Mouse (Mus musculus): ENCODE measurements around the gene Crygs. TPM values are rescaled to one million over a fixed set of nuclear protein-coding genes. Genes with fewer than 3 reads are reported as not detected.
"Not testable (repeated sequence)": the region's sequence is repeated elsewhere in the genome, so short reads cannot be mapped to it uniquely, and the experiment has no call there.

Gene Crygs
- polyA plus RNA-seq, 1 experiment, result not detected

GRCm38 (mm10) chr16:22802786-22803185 is 8.6 kb downstream of the Crygs start:
- Histone ChIP-seq H3K27ac (replicated peaks; ENCODE audit: low read depth, low read length) (no peak overlapping the region), H3K4me3 (ENCODE audit: insufficient read depth, low read depth, low read length) (no peak overlapping the region), H3K4me1 (ENCODE audit: control insufficient read depth, insufficient read depth, insufficient read length, low read length) (no peaks in the 10 kb centered on the region)

DNA sequence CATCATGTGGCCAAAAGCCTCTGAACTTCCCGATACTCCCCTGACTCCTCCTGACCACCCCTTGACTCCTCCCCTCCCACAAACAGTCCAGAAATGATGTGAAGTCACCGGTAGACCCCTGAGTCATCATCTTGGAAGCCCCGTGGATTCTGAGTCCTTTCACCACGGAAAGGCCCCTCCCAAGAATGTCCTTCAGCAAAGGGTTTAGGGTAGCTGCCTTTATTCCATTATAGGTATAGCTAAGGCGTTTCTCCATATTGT is 10.6 kb downstream of the Crygs start:
- Histone ChIP-seq H3K4me1 (ENCODE audit: control insufficient read depth, insufficient read depth, insufficient read length, low read length) (no peaks in the 10 kb centered on the region), H3K4me3 (ENCODE audit: insufficient read depth, low read depth, low read length) (no peak overlapping the region), H3K27ac (replicated peaks; ENCODE audit: low read depth, low read length) (no peak overlapping the region)

DNA sequence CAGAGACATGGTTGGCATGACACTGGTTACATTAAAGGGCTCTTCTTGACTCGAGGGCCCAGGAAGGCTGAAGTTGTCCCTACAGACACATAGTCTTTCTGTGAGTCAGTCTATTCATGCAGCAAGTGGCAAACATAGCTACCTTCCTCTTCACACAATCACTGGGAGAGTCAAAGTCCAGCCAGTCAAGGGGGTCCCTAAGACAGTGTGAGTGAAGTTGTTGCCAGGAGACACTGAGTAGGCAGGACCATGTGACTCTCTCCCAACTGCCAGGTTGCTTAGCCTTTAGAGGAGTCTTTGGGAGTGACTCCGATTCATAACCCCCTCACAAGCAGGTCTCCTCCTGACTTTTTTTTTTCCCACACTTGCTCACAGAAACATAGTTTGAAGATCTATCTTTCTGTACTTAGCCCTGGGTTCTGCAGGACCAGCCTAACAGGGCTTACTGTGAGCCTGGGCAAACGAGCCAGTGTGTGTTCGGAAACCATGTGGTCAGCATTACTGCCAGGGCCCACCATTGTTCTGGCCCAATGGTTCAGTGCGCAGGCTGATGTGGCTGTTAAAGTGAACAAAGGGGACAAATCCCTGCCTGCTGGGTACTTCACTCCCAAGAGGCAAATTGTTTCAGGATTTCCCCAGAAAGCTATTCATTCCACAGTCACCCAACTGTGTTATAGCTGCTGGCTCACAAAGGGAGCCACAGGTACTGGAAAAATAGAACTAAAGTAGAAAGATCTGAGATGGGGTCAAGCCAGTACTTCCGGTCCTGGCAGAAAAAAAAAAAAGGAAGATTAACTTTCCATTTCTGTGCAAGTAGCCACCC is 11.1 kb downstream of the Crygs start:
- H3K4me3 ChIP-seq (ENCODE audit: insufficient read depth, low read depth, low read length), result no peak overlapping the region
- H3K27ac ChIP-seq (replicated peaks; ENCODE audit: low read depth, low read length), result no peak overlapping the region
- H3K4me1 ChIP-seq (ENCODE audit: control insufficient read depth, insufficient read depth, insufficient read length, low read length), result no peaks in the 10 kb centered on the region

DNA sequence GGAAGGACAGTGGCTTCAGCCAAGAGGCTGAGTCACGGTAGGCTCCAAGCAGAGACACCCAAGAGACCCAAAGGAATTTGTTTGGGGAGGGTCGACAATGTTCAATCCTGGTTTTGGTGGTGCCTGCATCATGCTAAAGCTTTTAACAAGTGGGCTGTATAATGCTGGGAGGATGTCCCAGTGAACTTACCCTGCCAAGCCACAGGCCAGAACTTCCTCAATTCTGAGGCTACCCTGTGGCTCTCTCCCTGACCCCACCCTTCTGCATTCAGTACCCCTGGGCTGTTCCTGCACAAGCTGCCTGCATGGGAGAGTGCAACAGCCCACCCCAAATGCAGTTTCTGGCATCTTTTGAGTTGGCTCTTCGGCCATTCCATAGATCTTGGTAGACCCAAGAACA is 12.9 kb downstream of the Crygs start:
- H3K4me3 ChIP-seq (ENCODE audit: insufficient read depth, low read depth, low read length), result no peak overlapping the region
- no peaks in the 10 kb centered on the region for H3K4me1 ChIP-seq (ENCODE audit: control insufficient read depth, insufficient read depth, insufficient read length, low read length)
- H3K27ac ChIP-seq (replicated peaks; ENCODE audit: low read depth, low read length), result no peak overlapping the region

DNA sequence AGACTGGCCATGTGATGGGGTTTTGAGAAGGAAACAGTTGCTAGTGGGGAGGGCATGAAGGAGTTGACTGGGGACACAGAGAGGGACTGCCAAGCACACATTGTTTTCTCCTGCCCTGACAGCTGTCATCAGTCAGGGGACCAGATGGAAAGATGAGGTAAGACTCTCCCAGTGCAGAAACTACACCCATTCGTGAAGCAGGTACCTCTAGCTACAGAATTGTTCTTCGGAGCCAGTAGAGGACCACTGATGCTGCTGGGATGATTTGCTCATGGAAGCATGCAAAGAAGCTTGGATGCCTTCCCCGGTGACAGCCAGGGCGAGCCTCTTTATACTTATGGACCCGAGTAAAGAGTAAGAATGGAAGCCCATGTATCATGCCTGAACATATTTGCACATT is 13.9 kb downstream of the Crygs start:
- peaks cover 2% of the 10 kb centered on the region; the same call in 1 of the 2 replicates for H3K4me1 ChIP-seq (ENCODE audit: control insufficient read depth, insufficient read depth, insufficient read length, low read length)
- H3K27ac ChIP-seq (replicated peaks; ENCODE audit: low read depth, low read length), result no peak overlapping the region
- no peak overlapping the region for H3K4me3 ChIP-seq (ENCODE audit: insufficient read depth, low read depth, low read length)

DNA sequence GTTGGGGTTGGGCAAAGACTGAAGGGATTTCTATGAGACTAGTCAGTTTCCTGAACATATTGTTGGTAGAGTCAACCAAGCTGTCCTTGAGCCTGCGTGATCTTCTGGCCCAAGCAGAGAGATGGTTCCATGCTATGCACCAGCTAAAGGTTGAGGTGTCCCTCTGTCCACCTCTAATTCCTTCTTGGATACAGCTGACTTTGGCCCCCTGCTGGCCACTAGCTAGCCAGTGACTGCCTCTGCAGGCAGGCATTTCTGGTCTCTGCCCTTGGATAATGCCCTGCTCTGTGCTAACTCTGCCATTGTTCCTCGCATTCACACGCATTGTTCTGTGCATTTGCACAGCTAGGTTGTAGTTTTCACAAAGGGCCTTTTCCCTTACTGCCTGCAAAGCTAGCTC is 15.9 kb downstream of the Crygs start:
- H3K27ac ChIP-seq (replicated peaks; ENCODE audit: low read depth, low read length), result no peak overlapping the region
- no peak overlapping the region for H3K4me3 ChIP-seq (ENCODE audit: insufficient read depth, low read depth, low read length)
- H3K4me1 ChIP-seq (ENCODE audit: control insufficient read depth, insufficient read depth, insufficient read length, low read length), result peaks cover 2% of the 10 kb centered on the region; the same call in 1 of the 2 replicates

GRCm38 (mm10) chr16:22791235-22791634 is 20.1 kb downstream of the Crygs start:
- peaks cover 2% of the 10 kb centered on the region; the same call in 1 of the 2 replicates for H3K4me1 ChIP-seq (ENCODE audit: control insufficient read depth, insufficient read depth, insufficient read length, low read length)
- H3K27ac ChIP-seq (replicated peaks; ENCODE audit: low read depth, low read length), result no peak overlapping the region
- no peak overlapping the region for H3K4me3 ChIP-seq (ENCODE audit: insufficient read depth, low read depth, low read length)

GRCm38 (mm10) chr16:22789908-22790367 is 21.4 kb downstream of the Crygs start:
- peaks cover 2% of the 10 kb centered on the region; the same call in 1 of the 2 replicates for H3K4me1 ChIP-seq (ENCODE audit: control insufficient read depth, insufficient read depth, insufficient read length, low read length)
- no peak overlapping the region for H3K4me3 ChIP-seq (ENCODE audit: insufficient read depth, low read depth, low read length)
- no peak overlapping the region for H3K27ac ChIP-seq (replicated peaks; ENCODE audit: low read depth, low read length)

GRCm38 (mm10) chr16:22782686-22783085 is 28.7 kb downstream of the Crygs start:
- no peaks in the 10 kb centered on the region for H3K4me1 ChIP-seq (ENCODE audit: control insufficient read depth, insufficient read depth, insufficient read length, low read length)
- H3K27ac ChIP-seq (replicated peaks; ENCODE audit: low read depth, low read length), result no peak overlapping the region
- H3K4me3 ChIP-seq (ENCODE audit: insufficient read depth, low read depth, low read length), result no peak overlapping the region

DNA sequence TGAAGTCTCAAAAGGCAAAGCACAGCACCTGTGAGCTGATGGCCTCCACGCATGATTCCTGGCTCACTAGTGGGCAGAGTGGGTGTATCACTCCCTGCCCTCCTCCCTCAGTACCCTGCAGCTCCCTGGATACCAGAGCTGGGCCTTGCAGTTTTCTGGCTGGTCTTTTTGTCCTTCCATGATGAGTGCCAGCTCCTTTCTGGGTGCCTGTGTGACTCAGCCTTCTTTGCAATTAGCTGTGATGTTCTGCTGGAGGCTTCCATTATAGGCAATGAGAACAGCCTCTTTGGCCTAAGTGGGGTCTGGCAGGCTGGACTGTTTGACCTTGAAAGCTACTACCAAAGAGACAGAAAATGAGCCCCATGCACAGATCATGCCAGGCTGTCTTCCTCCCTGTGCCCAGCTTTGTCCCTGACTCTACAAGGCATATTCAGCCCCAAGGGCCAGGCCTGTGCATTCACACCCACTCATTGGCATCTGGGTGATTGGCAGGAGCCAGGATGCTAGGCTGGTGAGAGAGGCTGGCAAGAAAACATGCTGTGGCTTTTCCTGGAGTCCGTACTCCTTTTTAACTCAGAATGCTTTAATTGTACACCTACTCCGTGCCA is 32.0 kb downstream of the Crygs start:
- H3K27ac ChIP-seq (replicated peaks; ENCODE audit: low read depth, low read length), result no peak overlapping the region
- no peaks in the 10 kb centered on the region for H3K4me1 ChIP-seq (ENCODE audit: control insufficient read depth, insufficient read depth, insufficient read length, low read length)
- no peak overlapping the region for H3K4me3 ChIP-seq (ENCODE audit: insufficient read depth, low read depth, low read length)

DNA sequence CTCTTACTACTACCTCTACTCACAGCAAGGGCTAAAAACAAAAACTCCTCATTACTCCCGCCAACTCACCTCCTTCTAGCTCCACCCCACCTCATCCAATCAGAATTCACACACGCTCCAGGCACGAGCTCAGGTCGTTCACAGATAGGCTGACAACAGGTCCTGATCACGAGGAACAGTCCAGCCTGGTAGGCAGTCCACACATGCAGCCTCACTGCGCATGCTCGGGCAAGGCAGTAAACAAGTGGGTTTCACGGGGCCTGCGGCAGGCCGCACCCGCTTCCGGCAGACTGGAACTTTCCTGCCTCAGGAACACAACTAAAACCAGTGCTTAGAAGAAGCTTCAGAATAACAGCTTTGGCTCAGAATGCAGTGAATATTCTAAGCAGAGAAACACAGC is 33.1 kb downstream of the Crygs start:
- H3K4me3 ChIP-seq (ENCODE audit: insufficient read depth, low read depth, low read length); H3K4me1 ChIP-seq (ENCODE audit: control insufficient read depth, insufficient read depth, insufficient read length, low read length); H3K27ac ChIP-seq (replicated peaks; ENCODE audit: low read depth, low read length): not testable (repeated sequence)

DNA sequence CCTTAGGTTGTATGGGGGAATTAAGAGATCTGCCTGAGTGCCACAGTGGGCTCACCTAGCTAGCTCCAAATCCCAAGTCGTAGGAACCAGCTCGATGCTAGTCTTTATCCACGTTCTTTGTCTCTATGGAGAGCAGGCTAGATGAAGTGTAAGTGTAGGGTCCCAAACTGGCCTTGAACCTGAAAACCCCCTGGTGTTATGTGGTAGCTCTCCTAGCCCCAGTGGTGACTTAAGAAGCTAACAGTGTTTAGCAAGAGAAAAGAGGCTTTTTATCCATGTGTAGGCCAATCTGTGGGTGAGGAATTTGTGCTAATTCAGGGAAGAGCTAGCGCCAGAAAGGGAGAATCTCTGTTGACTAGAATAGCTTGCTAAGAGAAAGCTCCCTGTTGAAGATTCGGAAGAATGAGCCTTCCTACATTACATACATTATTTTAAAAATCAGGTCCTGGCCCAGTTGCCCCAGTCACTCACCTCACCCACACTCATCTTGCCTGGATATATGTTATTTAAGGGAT is 35.8 kb downstream of the Crygs start:
- Histone ChIP-seq H3K27ac (replicated peaks; ENCODE audit: low read depth, low read length) (no peak overlapping the region), H3K4me1 (ENCODE audit: control insufficient read depth, insufficient read depth, insufficient read length, low read length) (no peaks in the 10 kb centered on the region), H3K4me3 (ENCODE audit: insufficient read depth, low read depth, low read length) (no peak overlapping the region)

GRCm38 (mm10) chr16:22768661-22769060 is 42.7 kb downstream of the Crygs start:
- H3K27ac ChIP-seq (replicated peaks; ENCODE audit: low read depth, low read length), result no peak overlapping the region
- H3K4me1 ChIP-seq (ENCODE audit: control insufficient read depth, insufficient read depth, insufficient read length, low read length), result peaks cover 2% of the 10 kb centered on the region
- H3K4me3 ChIP-seq (ENCODE audit: insufficient read depth, low read depth, low read length), result no peak overlapping the region

GRCm38 (mm10) chr16:22767405-22767804 is 44.0 kb downstream of the Crygs start:
- Histone ChIP-seq H3K4me3 (ENCODE audit: insufficient read depth, low read depth, low read length) (no peak overlapping the region), H3K4me1 (ENCODE audit: control insufficient read depth, insufficient read depth, insufficient read length, low read length) (peaks cover 2% of the 10 kb centered on the region), H3K27ac (replicated peaks; ENCODE audit: low read depth, low read length) (no peak overlapping the region)

DNA sequence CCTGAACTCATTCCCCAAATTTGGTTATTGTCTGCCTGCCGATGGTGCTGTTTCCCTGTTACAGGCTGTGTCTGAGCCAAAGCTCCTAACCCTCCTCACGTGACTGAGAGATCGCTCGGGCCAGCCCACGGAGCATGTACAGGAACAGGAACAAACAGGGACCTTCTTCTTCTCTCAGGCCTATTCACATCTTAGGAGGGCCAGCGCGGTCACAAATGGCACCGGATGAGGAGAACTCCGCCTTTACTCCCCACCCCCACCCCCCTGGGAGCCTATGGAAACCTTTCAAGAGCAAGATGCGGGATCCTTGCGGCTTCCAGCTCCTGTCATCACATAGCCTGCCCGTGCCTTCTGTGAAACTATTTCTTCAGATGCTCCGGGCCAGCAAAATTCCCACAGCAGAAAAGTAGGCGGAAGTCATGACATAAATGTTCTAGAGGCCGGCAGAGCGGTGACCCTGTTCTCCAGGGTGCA is 44.6 kb downstream of the Crygs start:
- H3K4me1 ChIP-seq (ENCODE audit: control insufficient read depth, insufficient read depth, insufficient read length, low read length), result peaks cover 2% of the 10 kb centered on the region
- peak overlapping the region; percentile 8; the same call in 1 of the 2 replicates for H3K4me3 ChIP-seq (ENCODE audit: insufficient read depth, low read depth, low read length)
- H3K27ac ChIP-seq (replicated peaks; ENCODE audit: low read depth, low read length), result peak overlapping the region; percentile 30

DNA sequence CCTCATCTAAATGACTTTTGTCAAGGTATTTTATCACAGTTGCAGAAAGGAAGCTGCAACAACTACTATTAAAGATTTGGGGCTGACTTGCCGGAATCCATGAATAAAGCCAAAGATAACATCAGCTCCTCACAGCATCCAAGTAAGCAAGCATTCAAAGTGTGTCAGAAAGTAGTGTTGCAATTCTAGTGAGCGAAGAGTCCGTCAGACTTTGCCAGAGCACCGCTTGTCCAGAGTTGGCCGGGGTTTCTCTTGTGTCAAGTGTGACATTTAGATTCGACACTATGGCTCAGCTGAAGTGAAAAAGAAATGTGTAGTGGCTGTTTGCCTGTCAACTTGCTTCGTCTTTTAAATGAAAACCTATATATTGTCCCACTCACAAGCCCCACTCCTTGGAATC is 45.8 kb downstream of the Crygs start:
- H3K4me3 ChIP-seq (ENCODE audit: insufficient read depth, low read depth, low read length), result no peak overlapping the region
- H3K4me1 ChIP-seq (ENCODE audit: control insufficient read depth, insufficient read depth, insufficient read length, low read length), result peaks cover 2% of the 10 kb centered on the region
- H3K27ac ChIP-seq (replicated peaks; ENCODE audit: low read depth, low read length), result no peak overlapping the region
